Mouse (Mus musculus): ENCODE data around the gene Scn10a.

- TF ChIP-seq CTCF (IDR thresholded peaks at IDR 0.05; ENCODE audit: borderline replicate concordance, extremely low read depth, insufficient read depth, insufficient read length) (no peak), POLR2A (IDR thresholded peaks at IDR 0.05; ENCODE audit: borderline replicate concordance, extremely low read depth, insufficient read depth, insufficient read length, poor library complexity, severe bottlenecking) (no peak)
Observed at GRCm38 (mm10) chr9:119559537-119560276, 159.4 kb downstream of the Scn10a start.

Data from brain, embryonic 14.5 days (tissue).